Mouse (Mus musculus): Measurements from ENCODE around the gene Mapre3. TPM values are rescaled to one million over a fixed set of nuclear protein-coding genes. Genes with fewer than 3 reads are reported as not detected.

The Mapre3 gene
- polyA plus RNA-seq, 1 experiment from 2014 or later: 40.5 TPM

GRCm38 (mm10) chr5:30914101-30914635 is 99.7 kb downstream of the Mapre3 start:
- ATAC-seq (ENCODE audit: low FRiP score) (no peak), DNase-seq (ENCODE audit: low spot score, missing footprints) (no peak)
- WGBS: 79% methylated on average over 7 of the region's 7 CpGs
- H3K36me3 ChIP-seq (ENCODE audit: control insufficient read depth, insufficient read depth, low read length): no peaks in the 10 kb centered on the region; the same call in 1 of the 2 replicates
- peak overlapping the region; percentile 10; the same call in 1 of the 2 replicates for H3K4me2 ChIP-seq
- peaks cover 20% of the 10 kb centered on the region; the same call in 1 of the 2 replicates for H3K4me1 ChIP-seq (ENCODE audit: control insufficient read depth, insufficient read depth, low read length)
- H3K27me3 ChIP-seq (ENCODE audit: control insufficient read depth, insufficient read depth, low read length): no peaks in the 10 kb centered on the region
- H3K4me3 ChIP-seq (ENCODE audit: low read depth, low read length): no peak overlapping the region
- H3K9ac ChIP-seq (ENCODE audit: low read length): no peak overlapping the region; the same call in 1 of the 2 replicates
- H3K27ac ChIP-seq (ENCODE audit: low read depth, low read length): peak overlapping the region; percentile 76; the same call in 1 of the 2 replicates
- no peaks in the 10 kb centered on the region for H3K9me3 ChIP-seq (ENCODE audit: control insufficient read depth, low read length)

DNA sequence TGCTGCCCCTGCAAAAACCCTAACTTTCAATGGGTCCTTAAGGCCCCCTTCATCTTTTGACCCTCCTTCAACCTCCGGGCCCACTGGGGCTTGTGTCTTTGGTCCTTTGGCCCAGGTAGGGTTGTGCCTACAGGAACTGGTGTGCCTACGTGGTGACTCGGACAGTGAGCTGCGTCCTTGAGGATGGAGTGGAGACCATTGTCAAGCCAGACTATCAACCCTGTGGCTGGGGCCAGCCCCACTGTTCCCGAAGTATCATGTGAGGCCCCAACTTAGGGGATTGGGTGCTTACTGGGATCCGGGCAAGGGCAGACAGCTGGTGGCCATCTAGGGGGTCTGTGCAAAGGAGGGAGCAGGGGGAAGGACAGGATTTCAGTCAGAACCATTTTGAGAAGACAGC is 100.4 kb downstream of the Mapre3 start:
- no peaks in the 10 kb centered on the region for H3K27me3 ChIP-seq (ENCODE audit: control insufficient read depth, insufficient read depth, low read length)
- peaks cover 20% of the 10 kb centered on the region; the same call in 1 of the 2 replicates for H3K4me1 ChIP-seq (ENCODE audit: control insufficient read depth, insufficient read depth, low read length)
- no peak overlapping the region for H3K4me3 ChIP-seq (ENCODE audit: low read depth, low read length)
- no peaks in the 10 kb centered on the region; the same call in 1 of the 2 replicates for H3K36me3 ChIP-seq (ENCODE audit: control insufficient read depth, insufficient read depth, low read length)
- 0 out of 2 replicates have a peak overlapping the region, but pooled peaks have one; percentile 9 for H3K9ac ChIP-seq (ENCODE audit: low read length)
- WGBS: 78% methylated on average over 6 of the region's 6 CpGs
- H3K27ac ChIP-seq (ENCODE audit: low read depth, low read length): 0 out of 2 replicates have a peak overlapping the region, but pooled peaks have one; percentile 35
- H3K9me3 ChIP-seq (ENCODE audit: control insufficient read depth, low read length): no peaks in the 10 kb centered on the region
- H3K4me2 ChIP-seq: 0 out of 2 replicates have a peak overlapping the region, but pooled peaks have one; percentile 10
- ATAC-seq (ENCODE audit: low FRiP score): no peak
- no peak for DNase-seq (ENCODE audit: low spot score, missing footprints)

DNA sequence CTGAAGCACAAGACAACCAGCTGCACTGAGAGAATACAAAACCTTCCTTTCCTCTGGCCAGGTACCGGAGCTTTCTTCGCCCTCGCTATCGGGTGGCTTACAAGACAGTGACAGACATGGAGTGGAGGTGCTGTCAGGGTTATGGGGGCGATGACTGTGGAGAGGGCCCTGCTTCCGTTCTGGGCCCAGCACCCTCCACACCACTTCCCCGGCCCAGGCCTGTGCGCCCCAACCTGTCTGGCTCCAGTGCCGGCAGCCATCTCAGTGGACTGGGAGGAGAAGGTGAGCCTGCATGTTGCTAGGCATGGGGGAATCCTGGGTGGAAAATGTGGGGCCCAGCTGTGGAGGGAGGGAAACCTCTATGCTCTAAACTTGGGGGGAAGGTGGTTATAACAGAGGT is 101.0 kb downstream of the Mapre3 start:
- Histone ChIP-seq H3K27me3 (ENCODE audit: control insufficient read depth, insufficient read depth, low read length) (no peaks in the 10 kb centered on the region), H3K9ac (ENCODE audit: low read length) (peak overlapping the region; percentile 39; the same call in 1 of the 2 replicates), H3K27ac (ENCODE audit: low read depth, low read length) (peak overlapping the region; percentile 35; the same call in 1 of the 2 replicates), H3K9me3 (ENCODE audit: control insufficient read depth, low read length) (no peaks in the 10 kb centered on the region), H3K36me3 (ENCODE audit: control insufficient read depth, insufficient read depth, low read length) (no peaks in the 10 kb centered on the region; the same call in 1 of the 2 replicates), H3K4me1 (ENCODE audit: control insufficient read depth, insufficient read depth, low read length) (peaks cover 20% of the 10 kb centered on the region; the same call in 1 of the 2 replicates), H3K4me3 (ENCODE audit: low read depth, low read length) (no peak overlapping the region), H3K4me2 (peak overlapping the region; percentile 10; the same call in 1 of the 2 replicates)
- DNase-seq (ENCODE audit: low spot score, missing footprints) (no peak), ATAC-seq (ENCODE audit: low FRiP score) (peak; percentile 63)
- 70% methylated on average over 9 of the region's 9 CpGs for WGBS

Other genes with a start within 250 kb of the Mapre3 start
- gene Kcnk3, start 226.5 kb upstream of the Mapre3 start, polyA plus RNA-seq (2014; fragmentation: Nextera tagmentation; extraction: Ambion mirVana): 0.27 and 0.50 TPM in 2 replicates
- gene Slc35f6, start 166.7 kb upstream of the Mapre3 start, polyA plus RNA-seq (2014; fragmentation: Nextera tagmentation; extraction: Ambion mirVana): 22.6 and 28.4 TPM in 2 replicates
- 398 and 399 TPM in 2 replicates for gene Cenpa, start 147.9 kb upstream of the Mapre3 start, polyA plus RNA-seq (2014; fragmentation: Nextera tagmentation; extraction: Ambion mirVana)
- gene Dpysl5, start 103.1 kb upstream of the Mapre3 start, polyA plus RNA-seq (2014; fragmentation: Nextera tagmentation; extraction: Ambion mirVana): 81.4 and 89.1 TPM in 2 replicates
- 32.5 and 35.4 TPM in 2 replicates for gene Tmem214, start 53.4 kb downstream of the Mapre3 start, polyA plus RNA-seq (2014; fragmentation: Nextera tagmentation; extraction: Ambion mirVana)
- 22.0 and 22.3 TPM in 2 replicates for gene Agbl5, start 74.1 kb downstream of the Mapre3 start, polyA plus RNA-seq (2014; fragmentation: Nextera tagmentation; extraction: Ambion mirVana)
- 340 and 376 TPM in 2 replicates for gene Ost4, start 93.1 kb downstream of the Mapre3 start, polyA plus RNA-seq (2014; fragmentation: Nextera tagmentation; extraction: Ambion mirVana)
- gene Emilin1, start 98.8 kb downstream of the Mapre3 start, polyA plus RNA-seq (2014; fragmentation: Nextera tagmentation; extraction: Ambion mirVana): 28.1 and 30.3 TPM in 2 replicates
- gene Khk, start 106.8 kb downstream of the Mapre3 start, polyA plus RNA-seq (2014; fragmentation: Nextera tagmentation; extraction: Ambion mirVana): 4.6 and 6.9 TPM in 2 replicates
- 6.7 and 8.5 TPM in 2 replicates for gene Cgref1, start 130.9 kb downstream of the Mapre3 start, polyA plus RNA-seq (2014; fragmentation: Nextera tagmentation; extraction: Ambion mirVana)
- 89.4 and 91.0 TPM in 2 replicates for gene Preb, start 145.7 kb downstream of the Mapre3 start, polyA plus RNA-seq (2014; fragmentation: Nextera tagmentation; extraction: Ambion mirVana)
- gene Tcf23, start 154.0 kb downstream of the Mapre3 start, polyA plus RNA-seq (2014; fragmentation: Nextera tagmentation; extraction: Ambion mirVana): not detected in 2 replicates
- gene Atraid, start 233.7 kb downstream of the Mapre3 start, polyA plus RNA-seq (2014; fragmentation: Nextera tagmentation; extraction: Ambion mirVana): 105 and 107 TPM in 2 replicates
- gene Slc5a6, start 234.3 kb downstream of the Mapre3 start, polyA plus RNA-seq (2014; fragmentation: Nextera tagmentation; extraction: Ambion mirVana): 7.3 and 8.3 TPM in 2 replicates
- 20.5 and 22.2 TPM in 2 replicates for gene Cad, start 240.1 kb downstream of the Mapre3 start, polyA plus RNA-seq (2014; fragmentation: Nextera tagmentation; extraction: Ambion mirVana)